ENCODE assay signal across 9 mouse cellular contexts in the genomic region with DNA sequence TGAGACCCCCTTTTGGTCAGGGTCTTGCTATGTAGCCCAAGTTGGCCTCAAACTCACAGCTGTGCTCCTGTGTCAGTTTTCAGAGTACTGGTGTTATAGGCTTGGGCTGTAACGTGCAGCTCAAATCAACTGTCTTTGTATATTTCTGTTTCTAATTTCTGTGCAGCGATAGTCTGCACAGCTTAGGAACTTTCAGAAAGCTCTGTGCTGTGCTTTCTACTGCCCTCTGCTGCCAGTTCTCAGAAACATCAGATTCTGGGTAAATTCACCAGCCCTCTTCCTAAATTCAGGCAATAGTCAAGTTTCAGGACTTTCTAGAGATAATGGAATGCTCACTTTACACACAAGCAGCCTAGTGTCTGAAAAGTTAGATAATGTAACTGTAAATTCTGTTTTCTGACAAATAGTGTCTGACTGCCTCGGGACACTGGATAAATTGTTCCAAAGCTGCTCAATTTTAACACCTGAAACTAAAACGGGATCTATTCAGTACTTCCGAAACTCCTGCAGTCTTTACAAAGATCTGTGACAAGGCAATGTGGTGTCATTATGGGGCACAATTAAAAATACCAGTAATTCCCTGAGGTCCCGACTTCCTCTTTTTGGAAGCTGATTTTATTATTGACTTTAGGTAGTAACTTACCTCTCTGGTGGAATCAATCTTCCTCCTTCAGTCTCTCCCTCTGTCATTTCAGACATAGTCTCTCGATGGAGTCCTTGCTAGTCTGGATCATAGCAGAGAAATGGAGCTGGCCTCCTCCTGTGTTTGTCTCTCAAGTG. TPM values are rescaled to one million over a fixed set of nuclear protein-coding genes. Genes with fewer than 3 reads are reported as not detected.
A peak's percentile ranks its signal among the peaks of the same experiment; 100 is the strongest.
DNase-seq lines count a peak whose midpoint lies in the region; TF ChIP-seq lines count a peak whose summit lies in the region.
"Had no signal": no experiment of that assay in that cellular context is flagged by ENCODE, and none has a peak within 500 bp of the region (broad histone marks: within the 10 kb centered on the region; RNA-seq: fewer than 3 reads in every experiment).

No protein-coding gene starts in this region.

- TF ChIP-seq CTCF in MEL (IDR thresholded peaks at IDR 0.05 in 2 of 3, conservative IDR thresholded peaks at IDR 0.05 in 1 of 3; ENCODE audit: control insufficient read depth in 1 of 3, insufficient read depth in 1 of 3, low read depth in 2 of 3, low read length in 3 of 3, poor library complexity in 1 of 3, severe bottlenecking in 1 of 3): peak; percentile 16 to 56 (median 39); a peak in 4 of 6 replicates
- no peak for TF ChIP-seq CTCF in cerebellum, adult 2 months (IDR thresholded peaks at IDR 0.05; ENCODE audit: borderline replicate concordance, insufficient read depth, low read depth, low read length)

- no peaks in the 10 kb centered on the region for H3K9me3 ChIP-seq in MEL (replicated peaks; ENCODE audit: insufficient read depth, low read length)
- H3K9me3 ChIP-seq: liver, embryonic 15.5 days had no signal

- TF ChIP-seq POLR2A in MEL (IDR thresholded peaks at IDR 0.05; ENCODE audit: control insufficient read depth in 1 of 2, insufficient read depth in 1 of 2, low read depth in 1 of 2, low read length in 2 of 2, poor library complexity in 1 of 2): no peak
- TF ChIP-seq POLR2A in cerebellum, adult 2 months (IDR thresholded peaks at IDR 0.05; ENCODE audit: borderline replicate concordance, insufficient read depth, low read length): no peak

- H3K9ac ChIP-seq in MEL (ENCODE audit: control insufficient read depth, low read depth, low read length, poor library complexity, severe bottlenecking): no peak overlapping the region
- H3K9ac ChIP-seq: liver, embryonic 15.5 days had no signal

- peak; percentile 3 to 32 for DNase-seq in left cerebral cortex, adult 18-20 months (ENCODE audit: low spot score in 2 of 2)
- no peak for DNase-seq in left cerebral cortex, adult 11 months (ENCODE audit: low spot score)
- DNase-seq in MEL (ENCODE audit: low read depth, low spot score): peak; percentile 55
- DNase-seq in cerebellum, adult 2 months: peak; percentile 3 to 12
- peak; percentile 29 to 50 for DNase-seq in heart, postnatal 10 days
- peak; percentile 21 to 44 for DNase-seq in left cerebral cortex, postnatal 14 days (ENCODE audit: low spot score in 2 of 2)
- DNase-seq in retina, postnatal 1 day: peak; percentile 26
- no peak for DNase-seq in c-Kit-positive CD71-positive TER-119-positive erythroid progenitor cells, embryonic 14.5 days (ENCODE audit: low spot score)

- H3K27ac ChIP-seq in MEL (ENCODE audit: control insufficient read depth, low read depth, low read length): no peak overlapping the region
- no peak overlapping the region for H3K27ac ChIP-seq in cerebellum, adult 2 months (ENCODE audit: insufficient read depth, low read length)
- H3K27ac ChIP-seq: liver, embryonic 15.5 days had no signal

- 0 out of 4 replicates have a peak overlapping the region, but pooled peaks of 1 of the 2 experiments have one; percentile 11 for H3K4me3 ChIP-seq in MEL (ENCODE audit: control insufficient read depth in 1 of 2, insufficient read depth in 1 of 2, low read depth in 2 of 2, low read length in 2 of 2)
- no peak overlapping the region for H3K4me3 ChIP-seq in cerebellum, adult 2 months (replicated peaks; ENCODE audit: insufficient read depth, low read depth, low read length)
- H3K4me3 ChIP-seq: liver, embryonic 15.5 days had no signal

- peak; percentile 48 for TF ChIP-seq RAD21 in MEL (IDR thresholded peaks at IDR 0.05; ENCODE audit: low read depth, low read length)

- H3K79me2 ChIP-seq in MEL (ENCODE audit: control insufficient read depth, insufficient read depth, low read length, poor library complexity): no peaks in the 10 kb centered on the region; the same call in 1 of the 2 replicates

- TF ChIP-seq EP300 in MEL (IDR thresholded peaks at IDR 0.05; ENCODE audit: low read depth in 1 of 2, low read length in 2 of 2): no peak

- peaks cover 0 to 4% of the 10 kb centered on the region in 2 experiments for H3K4me1 ChIP-seq in MEL (ENCODE audit: control insufficient read depth in 1 of 2, insufficient read depth in 2 of 2, low read length in 2 of 2)
- H3K4me1 ChIP-seq in cerebellum, adult 2 months (ENCODE audit: control insufficient read depth, insufficient read depth, low read length): no peaks in the 10 kb centered on the region
- H3K4me1 ChIP-seq: liver, embryonic 15.5 days had no signal

- intact Hi-C loops in heart, postnatal 10 days (cut with DNase I): loop anchor here (2.0 kb wide), 1 partner anchor 203 kb away; no protein-coding TSS in a partner anchor
- intact Hi-C loops in left cerebral cortex, postnatal 14 days (cut with DNase I): loop anchor here (5.0 kb wide), 1 partner anchor 202 kb away; no protein-coding TSS in a partner anchor

- H3K36me3 ChIP-seq in MEL (ENCODE audit: control insufficient read depth in 1 of 2, insufficient read depth in 2 of 2, low read length in 2 of 2): peaks cover 0 to 10% of the 10 kb centered on the region in 2 experiments; a peak in 1 of 4 replicates
- H3K36me3 ChIP-seq: liver, embryonic 15.5 days had no signal

- H3K27me3 ChIP-seq in MEL (ENCODE audit: control insufficient read depth in 1 of 2, insufficient read depth in 2 of 2, low read length in 2 of 2): no peaks in the 10 kb centered on the region
- no peaks in the 10 kb centered on the region for H3K27me3 ChIP-seq in cerebellum, adult 2 months (ENCODE audit: control insufficient read depth, insufficient read depth, low read length)
- H3K27me3 ChIP-seq: liver, embryonic 15.5 days had no signal

- 59% methylated on average over 7 of the region's 7 CpGs for WGBS in cerebellum, adult 2 months

TF ChIP-seq in MEL, 35 proteins besides CTCF, POLR2A, EP300 and RAD21:
- TF ChIP-seq ZC3H11A (IDR thresholded peaks at IDR 0.05; ENCODE audit: low read depth, low read length): peak; percentile 53
- no peak for TF ChIP-seq RCOR1 (IDR thresholded peaks at IDR 0.05; ENCODE audit: low read depth, low read length)
- no peak for TF ChIP-seq HCFC1 (IDR thresholded peaks at IDR 0.05; ENCODE audit: low read depth, low read length)
- no peak for TF ChIP-seq MYC (IDR thresholded peaks at IDR 0.05; ENCODE audit: low read depth, low read length)
- TF ChIP-seq MAFK (IDR thresholded peaks at IDR 0.05; ENCODE audit: borderline replicate concordance, low read depth, low read length): no peak
- TF ChIP-seq KAT2A (conservative IDR thresholded peaks at IDR 0.05; ENCODE audit: low read depth, low read length): no peak
- no peak for TF ChIP-seq MAX (IDR thresholded peaks at IDR 0.05; ENCODE audit: low read length)
- TF ChIP-seq GABPA (IDR thresholded peaks at IDR 0.05; ENCODE audit: low read depth, low read length): no peak
- no peak for TF ChIP-seq MYB (IDR thresholded peaks at IDR 0.05; ENCODE audit: low read depth, low read length)
- no peak for TF ChIP-seq ZKSCAN1 (IDR thresholded peaks at IDR 0.05; ENCODE audit: low read depth, low read length)
- 0 out of 2 replicates have a peak, but pooled peaks have one; percentile 64 for TF ChIP-seq TBP (IDR thresholded peaks at IDR 0.05; ENCODE audit: low read depth, low read length)
- TF ChIP-seq JUND (IDR thresholded peaks at IDR 0.05; ENCODE audit: low read depth, low read length): no peak
- no peak for TF ChIP-seq MEF2A (IDR thresholded peaks at IDR 0.05; ENCODE audit: extremely low read depth, insufficient replicate concordance, low read depth, low read length, poor library complexity, severe bottlenecking)
- TF ChIP-seq CHD2 (IDR thresholded peaks at IDR 0.05; ENCODE audit: low read length): no peak
- TF ChIP-seq SIN3A (IDR thresholded peaks at IDR 0.05; ENCODE audit: low read length): no peak
- peak; percentile 67 for TF ChIP-seq SMC3 (IDR thresholded peaks at IDR 0.05; ENCODE audit: low read depth, low read length)
TF ChIP-seq in MEL: peak in this region for 3.

RNA-seq across cellular contexts. Expression of gene 5430427O19Rik, which starts 9.2 kb away (rescaled TPM):
- total RNA-seq in left cerebral cortex, adult 18-20 months (2021): under 1 TPM; 0.12 TPM
- total RNA-seq in MEL (2012; rRNA removed): 1.2 and 1.3 TPM in 2 replicates
- 1 to 10 TPM in 1 of 2 experiments, not detected in 1; 1.7 TPM for polyA plus RNA-seq in MEL (2012; ENCODE audit: insufficient read depth in 1 of 2, insufficient read length in 2 of 2, low read depth in 1 of 2, low replicate concordance in 2 of 2, missing spikeins in 1 of 2)
- polyA plus RNA-seq in cerebellum, adult 2 months (2012; rRNA removed): 0.05 and 0.08 TPM in 2 replicates
- total RNA-seq in heart, postnatal 10 days (2021): under 1 TPM in 1 of 2 experiments, not detected in 1; 0.17 TPM
- total RNA-seq in left cerebral cortex, postnatal 14 days (2021): under 1 TPM in 1 of 2 experiments, not detected in 1; 0.09 TPM

Comparison
In these comparisons a context has a peak if more than half of its experiments do, and no peak if none do; other contexts are left out.
1. DNase-seq: peak in left cerebral cortex, adult 18-20 months (2 of 2), MEL (single experiment), cerebellum, adult 2 months (2 of 2), heart, postnatal 10 days (2 of 2), left cerebral cortex, postnatal 14 days (2 of 2) and retina, postnatal 1 day (single experiment); none in left cerebral cortex, adult 11 months (single experiment) and c-Kit-positive CD71-positive TER-119-positive erythroid progenitor cells, embryonic 14.5 days (single experiment).